Mouse (Mus musculus): ENCODE data around the gene Med16. TPM values are rescaled to one million over a fixed set of nuclear protein-coding genes. Genes with fewer than 3 reads are reported as not detected.

Med16 gene
- polyA plus RNA-seq, 1 experiment from 2014 or later: 53.6 TPM

GRCm38 (mm10) chr10:79920958-79921535 lies 12.3 kb upstream of the Med16 start, which contains the start of gene R3hdm4:
R3hdm4 (minus strand) TSS chr10:79921208.
- Histone ChIP-seq H3K4me2 (ENCODE audit: low read depth) (peak within 1 kb of the TSS; percentile 34), H3K36me3 (ENCODE audit: control insufficient read depth, insufficient read depth, low read length) (no peaks in the 10 kb centered on the region), H3K9me3 (ENCODE audit: control insufficient read depth, low read length) (no peaks in the 10 kb centered on the region), H3K4me3 (ENCODE audit: low read depth, low read length) (peak within 1 kb of the TSS; percentile 22), H3K27me3 (ENCODE audit: control insufficient read depth, insufficient read depth, low read length) (peaks cover 66% of the 10 kb centered on the region), H3K9ac (ENCODE audit: low read length) (peak within 1 kb of the TSS; percentile 10; the same call in 1 of the 2 replicates), H3K27ac (ENCODE audit: low read depth, low read length) (no peak within 1 kb of the TSS), H3K4me1 (ENCODE audit: control insufficient read depth, insufficient read depth, low read length) (peaks cover 21% of the 10 kb centered on the region)
- ATAC-seq (ENCODE audit: insufficient read depth, low FRiP score, low TSS enrichment) (no peak), DNase-seq (ENCODE audit: low spot score) (no peak)
- 4% methylated on average over 41 of the region's 41 CpGs for WGBS

- peak; percentile 19 for DNase-seq (ENCODE audit: low spot score)
- no peaks in the 10 kb centered on the region for H3K9me3 ChIP-seq (ENCODE audit: control insufficient read depth, low read length)
- ATAC-seq (ENCODE audit: insufficient read depth, low FRiP score, low TSS enrichment): no peak
- H3K27me3 ChIP-seq (ENCODE audit: control insufficient read depth, insufficient read depth, low read length): peaks cover 66% of the 10 kb centered on the region
- peak overlapping the region; percentile 10; the same call in 1 of the 2 replicates for H3K9ac ChIP-seq (ENCODE audit: low read length)
- WGBS: 14% methylated on average over 26 of the region's 26 CpGs
- no peak overlapping the region for H3K4me2 ChIP-seq (ENCODE audit: low read depth)
- no peak overlapping the region for H3K27ac ChIP-seq (ENCODE audit: low read depth, low read length)
- H3K4me1 ChIP-seq (ENCODE audit: control insufficient read depth, insufficient read depth, low read length): peaks cover 23% of the 10 kb centered on the region
- H3K36me3 ChIP-seq (ENCODE audit: control insufficient read depth, insufficient read depth, low read length): no peaks in the 10 kb centered on the region
- H3K4me3 ChIP-seq (ENCODE audit: low read depth, low read length): peak overlapping the region; percentile 10
These were observed 11.6 kb upstream of the Med16 start for GRCm38 (mm10) chr10:79920056-79920890.

GRCm38 (mm10) chr10:79919251-79919849 lies 10.6 kb upstream of the Med16 start:
- WGBS: 2% methylated on average over 21 of the region's 21 CpGs
- no peaks in the 10 kb centered on the region for H3K9me3 ChIP-seq (ENCODE audit: control insufficient read depth, low read length)
- peaks cover 23% of the 10 kb centered on the region for H3K4me1 ChIP-seq (ENCODE audit: control insufficient read depth, insufficient read depth, low read length)
- H3K27ac ChIP-seq (ENCODE audit: low read depth, low read length): no peak overlapping the region
- no peak overlapping the region for H3K4me2 ChIP-seq (ENCODE audit: low read depth)
- DNase-seq (ENCODE audit: low spot score): no peak
- no peak overlapping the region for H3K9ac ChIP-seq (ENCODE audit: low read length)
- no peak for ATAC-seq (ENCODE audit: insufficient read depth, low FRiP score, low TSS enrichment)
- peak overlapping the region; percentile 10; the same call in 1 of the 2 replicates for H3K4me3 ChIP-seq (ENCODE audit: low read depth, low read length)
- H3K36me3 ChIP-seq (ENCODE audit: control insufficient read depth, insufficient read depth, low read length): no peaks in the 10 kb centered on the region
- H3K27me3 ChIP-seq (ENCODE audit: control insufficient read depth, insufficient read depth, low read length): peaks cover 66% of the 10 kb centered on the region

GRCm38 (mm10) chr10:79918231-79919078 lies 9.7 kb upstream of the Med16 start:
- Histone ChIP-seq H3K27me3 (ENCODE audit: control insufficient read depth, insufficient read depth, low read length) (peaks cover 64% of the 10 kb centered on the region), H3K9me3 (ENCODE audit: control insufficient read depth, low read length) (no peaks in the 10 kb centered on the region), H3K4me1 (ENCODE audit: control insufficient read depth, insufficient read depth, low read length) (peaks cover 23% of the 10 kb centered on the region), H3K4me2 (ENCODE audit: low read depth) (0 out of 2 replicates have a peak overlapping the region, but pooled peaks have one; percentile 10), H3K36me3 (ENCODE audit: control insufficient read depth, insufficient read depth, low read length) (no peaks in the 10 kb centered on the region), H3K27ac (ENCODE audit: low read depth, low read length) (no peak overlapping the region), H3K4me3 (ENCODE audit: low read depth, low read length) (no peak overlapping the region), H3K9ac (ENCODE audit: low read length) (no peak overlapping the region)
- ATAC-seq (ENCODE audit: insufficient read depth, low FRiP score, low TSS enrichment) (no peak), DNase-seq (ENCODE audit: low spot score) (peak; percentile 11)
- 4% methylated on average over 35 of the region's 35 CpGs for WGBS

- H3K4me2 ChIP-seq (ENCODE audit: low read depth): peak overlapping the region; percentile 73
- ATAC-seq (ENCODE audit: insufficient read depth, low FRiP score, low TSS enrichment) (no peak), DNase-seq (ENCODE audit: low spot score) (peak; percentile 8)
- no peak overlapping the region for H3K27ac ChIP-seq (ENCODE audit: low read depth, low read length)
- WGBS: 61% methylated on average over 5 of the region's 5 CpGs
- peaks cover 56% of the 10 kb centered on the region for H3K27me3 ChIP-seq (ENCODE audit: control insufficient read depth, insufficient read depth, low read length)
- H3K9me3 ChIP-seq (ENCODE audit: control insufficient read depth, low read length): no peaks in the 10 kb centered on the region
- H3K4me1 ChIP-seq (ENCODE audit: control insufficient read depth, insufficient read depth, low read length): peaks cover 23% of the 10 kb centered on the region
- no peaks in the 10 kb centered on the region for H3K36me3 ChIP-seq (ENCODE audit: control insufficient read depth, insufficient read depth, low read length)
- peak overlapping the region; percentile 74; the same call in 1 of the 2 replicates for H3K4me3 ChIP-seq (ENCODE audit: low read depth, low read length)
- H3K9ac ChIP-seq (ENCODE audit: low read length): peak overlapping the region; percentile 92; the same call in 1 of the 2 replicates
These were observed 8.9 kb upstream of the Med16 start for GRCm38 (mm10) chr10:79917532-79918100.

GRCm38 (mm10) chr10:79916808-79917531 lies 8.2 kb upstream of the Med16 start, which contains the start of gene Kiss1r:
Kiss1r (plus strand) TSS chr10:79916971.
- peaks cover 49% of the 10 kb centered on the region for H3K27me3 ChIP-seq (ENCODE audit: control insufficient read depth, insufficient read depth, low read length)
- H3K9me3 ChIP-seq (ENCODE audit: control insufficient read depth, low read length): no peaks in the 10 kb centered on the region
- peak within 1 kb of the TSS; percentile 92 for H3K9ac ChIP-seq (ENCODE audit: low read length)
- peak within 1 kb of the TSS; percentile 73 for H3K4me2 ChIP-seq (ENCODE audit: low read depth)
- peaks cover 23% of the 10 kb centered on the region for H3K4me1 ChIP-seq (ENCODE audit: control insufficient read depth, insufficient read depth, low read length)
- H3K36me3 ChIP-seq (ENCODE audit: control insufficient read depth, insufficient read depth, low read length): peaks cover under 1% of the 10 kb centered on the region; the same call in 1 of the 2 replicates
- peak; percentile 79 for ATAC-seq (ENCODE audit: insufficient read depth, low FRiP score, low TSS enrichment)
- peak; percentile 85 for DNase-seq (ENCODE audit: low spot score)
- H3K27ac ChIP-seq (ENCODE audit: low read depth, low read length): peak within 1 kb of the TSS; percentile 34; the same call in 1 of the 2 replicates
- 2% methylated on average over 42 of the region's 42 CpGs for WGBS
- H3K4me3 ChIP-seq (ENCODE audit: low read depth, low read length): peak within 1 kb of the TSS; percentile 74

- peak overlapping the region; percentile 73 for H3K4me2 ChIP-seq (ENCODE audit: low read depth)
- no peak overlapping the region for H3K27ac ChIP-seq (ENCODE audit: low read depth, low read length)
- no peaks in the 10 kb centered on the region for H3K9me3 ChIP-seq (ENCODE audit: control insufficient read depth, low read length)
- WGBS: 14% methylated on average over 8 of the region's 8 CpGs
- H3K4me3 ChIP-seq (ENCODE audit: low read depth, low read length): peak overlapping the region; percentile 74
- no peak for ATAC-seq (ENCODE audit: insufficient read depth, low FRiP score, low TSS enrichment)
- peak overlapping the region; percentile 92 for H3K9ac ChIP-seq (ENCODE audit: low read length)
- H3K4me1 ChIP-seq (ENCODE audit: control insufficient read depth, insufficient read depth, low read length): peaks cover 18% of the 10 kb centered on the region
- DNase-seq (ENCODE audit: low spot score): peak; percentile 11
- H3K36me3 ChIP-seq (ENCODE audit: control insufficient read depth, insufficient read depth, low read length): peaks cover 5% of the 10 kb centered on the region
- H3K27me3 ChIP-seq (ENCODE audit: control insufficient read depth, insufficient read depth, low read length): peaks cover 40% of the 10 kb centered on the region
These were observed 7.4 kb upstream of the Med16 start for GRCm38 (mm10) chr10:79916081-79916480.

Data from neural tube, embryonic 11.5 days (tissue).